Mouse (Mus musculus): ENCODE results near the gene Nprl2.

Gene Nprl2

DNA sequence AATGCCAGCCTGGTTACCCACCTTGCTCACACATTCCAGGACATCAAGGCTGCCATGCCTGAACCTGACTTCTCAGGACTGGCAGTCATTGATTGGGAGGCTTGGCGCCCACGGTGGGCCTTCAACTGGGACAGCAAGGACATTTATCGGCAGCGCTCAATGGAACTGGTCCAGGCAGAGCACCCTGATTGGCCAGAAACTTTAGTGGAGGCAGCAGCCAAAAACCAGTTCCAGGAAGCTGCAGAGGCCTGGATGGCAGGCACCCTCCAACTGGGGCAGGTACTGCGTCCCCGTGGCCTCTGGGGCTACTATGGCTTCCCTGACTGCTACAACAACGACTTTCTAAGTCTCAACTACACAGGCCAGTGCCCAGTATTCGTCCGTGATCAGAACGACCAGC lies 35.8 kb downstream of the Nprl2 start:
- DNase-seq (ENCODE audit: low spot score) = no peak

DNA sequence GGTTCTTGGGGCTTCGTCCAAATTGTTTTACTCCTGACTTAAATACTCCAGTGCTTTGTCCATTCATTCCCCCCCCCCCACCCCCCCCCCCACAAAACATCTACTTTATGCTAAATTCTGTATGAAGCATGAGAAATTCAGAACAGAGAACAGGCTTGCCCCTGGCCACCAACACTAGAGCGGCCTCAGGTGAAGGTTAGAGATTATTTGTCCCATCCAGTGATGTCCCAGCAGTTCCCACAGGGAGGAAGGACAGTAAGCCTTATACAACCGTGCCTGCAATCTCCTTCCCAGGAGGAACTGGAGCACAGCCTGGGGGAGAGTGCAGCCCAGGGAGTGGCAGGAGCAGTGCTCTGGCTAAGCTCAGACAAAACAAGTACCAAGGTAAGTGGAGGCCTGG lies 36.6 kb downstream of the Nprl2 start, which contains the start of gene Naa80:
Gene Naa80 (plus strand): TSS at position 301 of the 400 bp plus-strand sequence.
- DNase-seq (ENCODE audit: low spot score) = no peak

DNA sequence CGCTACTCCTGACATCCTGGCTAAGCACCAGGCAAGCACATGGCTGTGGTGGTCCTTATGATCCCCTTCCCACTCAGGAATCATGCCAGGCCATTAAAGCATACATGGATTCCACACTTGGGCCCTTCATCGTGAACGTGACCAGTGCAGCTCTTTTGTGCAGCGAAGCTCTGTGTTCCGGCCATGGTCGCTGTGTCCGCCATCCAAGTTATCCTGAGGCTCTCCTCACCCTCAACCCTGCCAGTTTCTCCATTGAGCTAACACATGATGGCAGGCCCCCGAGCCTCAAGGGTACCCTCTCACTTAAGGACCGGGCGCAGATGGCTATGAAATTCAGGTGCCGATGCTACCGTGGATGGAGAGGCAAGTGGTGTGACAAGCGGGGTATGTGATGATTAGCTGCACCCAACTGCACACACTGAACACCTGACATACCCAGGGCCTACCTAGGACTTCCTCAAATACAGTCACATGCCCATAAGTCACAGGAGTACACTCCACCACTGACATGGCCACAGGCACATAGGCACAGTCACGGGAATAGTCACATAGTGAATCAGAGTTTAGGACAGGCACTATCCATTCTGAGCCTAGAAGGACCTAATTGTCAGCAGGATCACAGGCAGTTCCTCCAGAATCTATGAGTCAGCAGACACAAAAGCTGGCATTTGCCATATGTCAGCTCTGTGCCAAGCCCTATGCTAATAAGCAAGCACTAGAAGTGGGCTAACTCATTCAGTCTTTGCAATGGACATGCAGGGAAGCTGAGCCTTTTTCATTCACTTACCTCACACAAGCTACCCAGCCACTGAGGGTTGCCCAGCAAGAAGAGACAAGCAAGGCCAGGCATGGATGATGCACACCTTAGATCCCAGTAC lies 37.2 kb downstream of the Nprl2 start:
- no peak for DNase-seq (ENCODE audit: low spot score)

DNA sequence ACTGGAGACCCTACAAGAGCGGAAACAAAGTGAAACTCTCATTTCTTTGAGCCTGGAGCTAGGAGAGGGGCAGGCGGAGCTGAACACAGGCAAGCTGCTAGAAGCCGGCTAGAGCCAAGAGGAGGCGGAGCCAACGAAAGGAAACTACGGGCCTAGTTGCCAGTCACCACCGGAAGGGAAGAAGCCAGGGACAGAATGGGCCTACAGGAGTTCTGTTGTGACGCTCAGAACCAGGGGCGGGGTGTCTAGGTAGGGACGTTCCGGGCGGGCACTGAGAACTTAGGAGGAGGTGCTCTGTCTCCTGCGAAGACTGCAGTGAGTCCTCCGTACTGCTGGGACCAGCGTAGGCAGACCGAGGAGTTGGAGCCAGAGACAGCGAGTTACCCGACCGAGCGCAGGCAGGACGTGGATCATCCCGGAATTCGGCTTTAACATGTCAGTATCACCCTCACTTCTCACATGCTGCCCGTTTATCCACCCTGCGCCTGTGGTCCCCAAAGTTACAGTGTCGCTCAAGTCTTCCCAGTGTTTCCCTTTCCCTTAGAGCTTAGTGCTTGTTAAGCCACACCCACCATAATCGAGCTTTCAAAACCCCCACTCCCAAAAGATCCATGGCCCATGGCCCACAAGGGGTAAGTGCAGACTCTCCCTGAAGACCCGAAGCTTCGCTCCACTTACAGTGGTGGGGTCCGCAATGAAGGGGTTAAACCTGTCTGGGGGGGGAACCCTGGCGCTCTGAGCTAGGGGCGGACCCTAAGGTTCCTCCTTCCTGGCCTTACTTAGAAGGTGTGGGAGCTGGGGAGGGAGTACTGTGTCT lies 38.7 kb downstream of the Nprl2 start, which contains the start of gene Hyal3:
Gene Hyal3 (plus strand): TSS at position 318 of the 817 bp plus-strand sequence.
- peak; percentile 87 for DNase-seq (ENCODE audit: low spot score)

DNA sequence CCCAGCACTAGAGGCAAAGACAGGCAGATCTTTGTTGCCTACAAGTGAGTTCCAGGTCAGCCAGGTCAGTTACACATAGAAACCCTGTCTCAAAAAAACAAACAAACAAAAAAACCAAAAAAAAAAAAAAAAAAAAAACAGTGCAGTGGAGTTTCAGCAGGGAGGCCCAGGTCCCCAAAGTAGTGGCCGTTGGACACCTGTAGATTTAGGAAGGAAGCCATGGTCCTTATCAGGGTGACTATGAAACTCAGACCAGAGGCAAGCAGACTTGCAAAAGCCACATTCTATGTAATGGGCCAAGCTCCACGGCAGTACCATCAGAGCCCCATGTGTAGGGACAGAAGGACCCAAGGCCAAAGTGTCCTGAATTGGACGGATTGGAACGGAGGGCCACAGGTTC lies 39.6 kb downstream of the Nprl2 start:
- DNase-seq (ENCODE audit: low spot score) = no peak

DNA sequence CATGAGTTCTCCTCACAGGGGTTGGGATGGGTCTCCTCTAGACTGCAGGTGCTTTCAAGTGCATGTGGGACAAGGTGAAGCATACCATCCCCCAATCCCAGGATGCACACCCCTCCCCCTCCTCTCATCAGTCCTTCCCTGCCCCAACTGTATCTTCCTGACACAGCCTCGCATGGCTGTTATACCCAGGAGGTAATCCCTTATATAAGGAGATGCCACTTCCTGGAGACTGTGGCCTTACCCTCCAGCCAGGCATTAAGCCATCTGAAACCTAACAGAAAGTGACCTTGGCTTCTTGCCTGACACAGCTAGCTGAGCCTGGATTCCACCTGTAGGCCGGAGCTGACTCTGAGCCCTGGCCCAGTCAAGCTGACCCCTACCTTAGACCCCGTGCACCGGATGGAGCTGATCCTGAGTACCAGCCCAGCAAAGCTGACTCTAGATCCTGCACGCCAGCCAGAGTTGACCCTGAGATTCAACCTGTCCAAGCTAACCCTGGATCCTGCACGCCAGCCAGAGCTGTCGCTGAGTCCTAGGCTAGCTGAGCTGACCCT lies 40.6 kb downstream of the Nprl2 start:
- DNase-seq (ENCODE audit: low spot score) = no peak

DNA sequence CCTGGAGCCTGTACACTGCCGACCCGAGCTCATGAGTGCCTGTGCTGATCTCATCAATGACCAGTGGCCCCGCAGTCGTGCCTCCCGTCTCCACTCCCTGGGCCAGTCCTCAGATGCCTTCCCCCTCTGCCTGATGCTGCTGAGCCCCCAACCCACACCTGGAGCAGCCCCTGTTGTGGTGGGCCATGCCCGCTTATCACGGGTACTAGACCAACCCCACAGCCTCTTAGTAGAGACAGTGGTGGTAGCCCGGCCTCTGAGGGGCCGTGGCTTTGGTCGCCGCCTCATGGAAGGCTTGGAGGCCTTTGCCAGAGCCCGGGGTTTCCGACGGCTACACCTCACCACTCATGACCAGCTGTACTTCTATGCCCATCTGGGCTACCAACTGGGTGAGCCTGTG lies 41.1 kb downstream of the Nprl2 start:
- no peak for DNase-seq (ENCODE audit: low spot score)

DNA sequence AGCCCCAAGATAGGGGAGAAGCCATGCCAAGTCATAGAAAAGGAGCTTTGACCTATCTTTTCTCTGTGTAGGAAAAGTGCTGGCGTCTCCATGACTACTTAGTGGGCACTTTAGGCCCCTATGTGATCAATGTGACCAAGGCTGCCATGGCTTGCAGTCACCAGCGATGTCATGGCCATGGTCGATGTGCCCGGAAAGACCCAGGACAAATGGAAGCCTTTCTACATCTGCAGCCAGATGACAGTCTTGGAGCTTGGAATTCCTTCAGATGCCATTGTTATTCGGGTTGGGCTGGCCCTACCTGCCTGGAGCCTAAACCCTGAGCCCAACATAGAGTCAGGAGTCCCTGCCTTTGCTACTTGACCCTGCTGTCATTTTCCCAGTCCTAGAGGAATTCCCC lies 44.5 kb downstream of the Nprl2 start:
- no peak for DNase-seq (ENCODE audit: low spot score)

DNA sequence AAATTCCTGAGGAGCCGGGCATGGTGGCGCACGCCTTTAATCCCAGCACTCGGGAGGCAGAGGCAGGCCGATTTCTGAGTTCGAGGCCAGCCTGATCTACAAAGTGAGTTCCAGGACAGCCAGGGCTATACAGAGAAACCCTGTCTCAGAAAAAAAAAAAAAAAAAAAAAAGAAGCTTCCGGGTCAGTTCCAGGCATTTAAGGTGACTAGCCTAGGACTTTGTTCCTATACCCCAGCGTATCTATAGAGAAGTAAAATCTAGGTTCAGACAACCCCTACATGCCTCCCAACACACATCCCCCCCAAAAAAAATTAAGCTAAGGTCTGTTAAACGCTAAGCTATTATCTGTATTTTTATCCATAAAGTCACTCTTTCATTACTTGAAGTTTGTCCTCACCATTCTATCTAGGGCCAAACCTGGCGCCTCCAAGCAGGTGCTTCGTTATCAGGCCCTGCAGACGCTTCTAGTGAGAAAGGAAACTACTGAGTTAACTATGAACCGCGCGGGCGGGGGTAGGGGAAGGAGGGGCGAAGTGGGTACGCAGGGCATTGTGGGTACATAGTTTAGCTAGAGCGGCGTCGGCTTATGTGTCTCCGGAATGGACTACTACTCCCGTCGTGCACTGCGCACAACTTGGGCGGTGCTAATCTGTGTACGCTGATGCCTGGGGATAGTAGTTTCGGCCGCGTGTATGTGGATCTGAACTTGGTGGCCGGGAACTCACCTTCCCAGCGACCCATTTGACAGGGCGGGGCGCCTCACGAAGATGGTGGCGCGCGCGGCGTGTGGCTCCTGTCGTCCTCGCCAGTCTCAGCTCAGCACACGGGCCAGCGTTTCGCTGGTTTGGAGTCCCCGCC lies 45.2 kb downstream of the Nprl2 start, which contains the start of gene Ifrd2:
Gene Ifrd2 (plus strand): TSS at position 669 of the 859 bp plus-strand sequence.
- DNase-seq (ENCODE audit: low spot score) = peak; percentile 97

DNA sequence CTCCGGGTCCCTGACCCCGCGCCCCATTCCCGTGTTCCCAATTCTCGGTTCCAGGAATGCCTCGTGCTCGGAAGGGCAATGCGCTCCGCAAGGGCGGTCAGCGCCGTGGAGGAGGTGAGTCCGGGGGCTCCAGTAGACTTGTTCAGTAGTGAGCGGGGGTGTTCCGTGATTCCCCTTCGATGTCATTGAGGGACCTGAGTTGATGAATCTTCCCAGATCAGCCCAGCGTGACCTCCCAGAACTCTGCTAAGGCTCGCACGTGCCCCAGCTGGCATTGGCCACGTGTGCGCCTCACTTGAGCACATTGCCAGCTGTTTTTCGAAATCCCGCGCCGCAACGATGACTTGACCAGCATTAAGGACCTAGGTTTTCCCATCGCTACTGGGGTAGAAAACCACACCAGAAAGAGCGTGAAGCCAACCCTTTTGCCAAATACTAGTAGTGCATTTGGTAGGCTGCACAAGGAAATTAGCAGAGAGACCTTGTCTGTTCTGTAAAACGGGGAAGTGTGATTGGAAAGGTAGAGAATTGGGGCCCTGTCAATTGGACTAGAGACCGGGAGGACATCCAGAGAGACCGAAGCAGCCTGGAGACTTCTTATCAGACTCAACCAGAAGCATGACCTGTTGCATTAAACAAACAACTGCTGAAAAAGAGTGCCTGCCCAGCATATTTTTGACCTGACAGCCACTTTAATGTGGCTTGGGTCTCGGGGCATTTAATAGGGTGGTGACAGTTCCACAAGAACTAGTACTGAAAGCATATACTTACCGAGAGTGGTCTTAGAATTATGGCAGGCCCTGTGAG lies 46.0 kb downstream of the Nprl2 start:
- no peak for DNase-seq (ENCODE audit: low spot score)

DNA sequence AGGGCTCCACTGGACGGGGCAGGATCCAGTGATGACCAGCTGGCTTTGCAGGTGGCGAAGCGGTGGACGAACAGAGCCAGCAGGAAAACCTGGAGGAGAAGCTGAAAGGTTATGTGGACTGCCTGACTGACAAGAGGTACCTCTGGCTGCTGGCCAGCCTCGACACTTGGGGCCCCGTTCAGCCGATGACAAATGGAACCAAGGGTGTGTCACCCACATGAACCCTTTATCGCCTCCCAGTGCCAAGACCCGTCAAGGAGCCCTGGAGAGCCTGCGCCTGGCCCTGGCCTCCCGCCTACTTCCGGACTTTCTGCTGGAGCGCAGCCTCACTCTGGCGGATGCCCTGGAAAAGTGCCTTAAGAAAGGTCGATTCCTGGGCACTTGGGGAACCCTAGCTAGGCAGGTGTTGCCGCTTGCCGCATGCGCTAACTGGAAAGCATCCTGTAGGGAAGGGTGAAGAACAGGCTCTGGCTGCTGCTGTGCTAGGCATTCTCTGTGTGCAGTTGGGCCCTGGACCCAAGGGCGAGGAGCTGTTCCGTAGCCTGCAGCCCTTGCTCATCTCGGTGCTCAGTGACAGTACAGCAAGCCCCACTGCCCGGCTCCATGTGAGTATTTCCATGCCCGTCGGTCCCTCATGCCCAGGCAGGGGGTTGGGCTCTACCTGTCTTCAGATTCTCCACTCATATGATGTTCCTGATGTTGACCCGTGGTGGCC lies 48.2 kb downstream of the Nprl2 start:
- DNase-seq (ENCODE audit: low spot score) = no peak

DNA sequence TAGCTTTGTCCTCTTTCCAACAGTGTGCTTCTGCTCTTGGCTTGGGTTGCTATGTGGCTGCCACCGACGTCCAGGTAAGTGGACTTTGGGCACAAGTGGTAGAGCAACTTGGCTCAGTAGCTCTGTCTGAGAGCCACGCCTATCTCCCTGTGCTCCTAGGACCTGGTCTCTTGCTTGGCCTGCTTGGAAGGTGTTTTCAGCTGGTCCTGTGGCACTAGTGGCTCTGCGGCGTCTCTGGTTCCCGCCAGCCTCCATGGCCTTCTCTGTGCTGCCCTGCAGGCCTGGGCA lies 48.7 kb downstream of the Nprl2 start:
- no peak for DNase-seq (ENCODE audit: low spot score)

DNA sequence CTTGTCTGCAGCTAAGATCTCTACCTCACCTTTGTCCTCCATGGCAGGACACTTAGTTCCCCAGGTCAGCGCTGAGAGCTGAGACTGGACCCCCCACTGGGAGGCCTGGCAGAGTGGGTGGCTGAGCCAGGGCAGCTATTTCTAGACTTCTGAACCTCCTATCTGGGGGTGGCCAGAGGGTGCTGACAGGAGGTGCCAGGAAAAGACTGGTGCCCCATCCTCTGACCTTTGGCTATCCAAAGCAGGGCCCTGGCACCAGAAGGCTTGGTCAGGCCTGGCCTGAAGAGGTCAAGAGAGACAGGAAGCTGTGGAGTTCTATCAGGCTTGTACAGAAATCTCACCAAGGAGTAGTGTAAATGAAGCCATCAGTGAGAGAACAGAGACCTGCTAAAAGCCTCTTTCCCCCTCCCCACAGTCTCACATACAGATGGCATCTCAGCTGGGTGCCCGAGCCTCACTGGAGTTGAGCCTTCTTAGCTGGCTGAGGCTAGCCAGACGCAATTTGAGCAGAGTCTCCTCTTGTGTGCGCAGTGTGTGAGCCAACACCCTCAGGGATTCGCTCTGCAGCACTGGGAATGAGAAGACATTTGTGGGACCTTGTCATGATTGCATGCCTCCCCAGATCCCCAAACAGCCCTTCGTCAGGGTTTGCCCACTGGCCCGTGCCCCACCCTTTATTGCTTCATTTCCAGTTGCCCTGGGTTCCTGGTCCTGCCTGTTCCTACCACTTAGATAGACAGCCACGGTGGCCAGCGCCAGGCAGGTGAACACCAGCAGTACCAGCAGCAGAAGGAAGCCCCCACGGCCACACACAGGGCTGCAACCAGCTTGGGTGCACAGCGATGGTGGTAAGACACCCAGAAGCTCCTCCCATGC lies 51.3 kb downstream of the Nprl2 start:
- no peak for DNase-seq (ENCODE audit: low spot score)

DNA sequence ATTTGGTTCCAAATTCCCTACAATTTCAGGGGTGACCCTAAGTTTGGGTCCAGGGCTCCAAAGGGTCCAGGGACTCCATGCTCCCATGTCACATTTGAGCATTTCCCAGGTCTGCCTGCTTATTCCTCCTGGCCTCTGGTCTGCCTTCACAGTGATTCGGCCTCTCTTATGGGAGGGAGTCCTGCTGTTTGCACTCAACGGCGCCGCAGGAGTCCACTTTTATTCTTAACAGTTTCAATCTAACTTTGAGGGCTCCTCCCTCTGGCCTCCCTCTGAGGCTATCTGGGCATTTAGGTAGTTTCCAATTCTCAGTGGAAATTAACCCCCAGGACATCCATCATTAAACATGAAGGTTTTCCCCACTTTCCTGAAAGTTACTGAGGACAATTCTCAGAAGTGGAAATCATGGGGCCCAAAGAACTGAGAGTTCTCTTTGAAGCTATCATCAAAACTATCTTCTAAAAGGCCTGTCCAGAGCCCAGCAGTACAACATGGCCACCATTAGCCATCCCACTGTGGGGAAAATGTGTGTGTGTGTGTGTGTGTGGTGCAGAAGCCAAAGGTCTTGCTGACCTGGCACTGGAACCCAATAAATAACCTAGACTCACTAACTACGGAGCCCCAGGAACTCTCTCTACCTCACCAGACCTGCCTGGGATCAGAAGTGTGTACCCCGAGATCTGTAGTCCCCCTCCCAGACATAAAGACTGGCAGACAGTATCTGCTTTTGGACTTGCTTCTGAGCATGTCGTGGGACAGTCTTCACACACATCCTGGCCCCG lies 52.4 kb downstream of the Nprl2 start:
- DNase-seq (ENCODE audit: low spot score) = no peak

Data from testis, postnatal 14 days (tissue).